Mouse (Mus musculus) embryo, embryonic 10.5 days (tissue): ENCODE results near the gene Dzank1.

ENCODE experiments used
- DNase-seq: peaks from one replicate; pipeline ENCODE4 v3.0.0-alpha.2; 2015; ENCODE audit warnings: low spot score

The Dzank1 gene

DNA sequence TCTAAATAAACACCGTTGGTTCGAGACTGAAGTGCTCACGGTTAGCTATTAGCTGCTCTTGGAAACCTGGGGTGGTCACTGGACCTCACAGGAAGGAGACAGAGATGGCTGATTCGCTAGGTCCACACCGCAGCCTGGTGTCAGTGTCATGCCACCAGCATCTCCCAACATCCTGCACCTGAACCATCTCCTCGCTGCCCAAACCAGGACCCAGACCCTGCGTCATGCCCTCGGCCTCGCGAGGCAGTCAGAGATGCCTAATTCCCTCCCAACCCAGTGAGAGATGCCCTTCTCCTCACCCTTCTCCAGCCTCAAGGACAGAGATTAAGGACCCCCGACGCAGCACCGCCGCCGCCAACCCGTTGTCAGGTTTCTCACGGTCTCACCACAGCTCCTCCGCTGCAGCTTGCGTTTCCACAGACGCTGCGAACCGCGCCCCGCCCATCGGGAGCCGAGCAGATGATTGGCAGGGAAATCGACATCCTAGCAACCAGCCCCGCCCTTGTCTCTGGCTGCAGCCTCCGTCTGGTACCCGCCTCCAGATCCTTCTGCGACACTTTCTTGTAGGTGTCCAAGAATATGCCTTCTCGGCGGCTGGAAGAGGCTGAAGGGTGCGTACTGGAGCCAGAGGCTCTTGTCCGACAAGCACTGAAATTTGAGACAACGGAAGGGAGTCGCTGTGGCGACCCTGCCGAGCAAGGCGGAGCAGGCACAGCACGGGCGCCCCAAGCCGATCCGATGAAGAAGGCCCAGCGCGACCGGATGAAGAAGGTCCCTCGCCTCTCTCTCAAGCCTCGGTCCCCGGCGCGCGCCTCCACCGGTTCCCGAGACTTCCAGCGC lies at the start of gene Dzank1, which contains the start of gene Polr3f:
Gene Dzank1, minus strand, starts transcription at position 434 of the 840 bp plus-strand sequence.
Gene Polr3f, plus strand, starts transcription at position 738 of the 840 bp plus-strand sequence.
- DNase-seq, result peak; percentile 98

DNA sequence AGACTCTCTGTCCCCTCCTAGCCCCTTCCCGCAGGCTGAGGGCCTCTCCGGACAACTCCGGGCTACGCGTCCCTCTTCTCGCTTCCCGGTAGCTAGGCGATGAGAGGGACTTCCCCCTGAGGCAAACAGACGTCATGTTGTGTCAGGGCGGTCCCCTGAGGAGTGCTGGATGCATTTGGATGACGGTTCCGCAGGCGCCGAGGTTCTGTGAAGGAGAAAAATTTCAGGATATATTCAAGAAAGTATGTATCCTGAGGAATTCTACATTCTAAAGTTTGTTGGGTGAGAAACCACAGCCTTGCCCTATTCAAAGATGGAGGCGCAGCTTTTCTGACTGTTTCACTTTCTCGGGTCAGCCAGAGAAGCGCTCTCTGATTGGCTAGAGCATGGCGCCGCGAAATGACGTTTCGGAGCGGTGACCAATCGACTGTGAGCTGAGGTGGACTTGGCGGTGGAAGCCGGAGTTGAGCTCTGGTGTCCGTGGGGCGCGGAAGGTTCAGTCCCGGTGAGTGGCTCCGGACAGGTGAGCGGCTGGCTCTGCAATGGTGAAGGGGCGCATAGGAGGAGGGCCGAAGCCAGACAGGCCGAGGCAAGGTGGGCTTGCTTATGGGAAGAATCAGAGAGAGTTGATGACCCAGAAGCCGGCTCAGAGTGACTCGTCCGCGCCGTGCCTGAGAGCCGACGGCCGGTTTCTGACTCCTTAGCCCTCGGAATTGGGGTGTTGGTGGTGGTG lies 28.8 kb upstream of the Dzank1 start, which contains the start of gene Sec23b:
Gene Sec23b, plus strand, starts transcription at position 410 of the 733 bp plus-strand sequence.
- DNase-seq, result peak; percentile 98

DNA sequence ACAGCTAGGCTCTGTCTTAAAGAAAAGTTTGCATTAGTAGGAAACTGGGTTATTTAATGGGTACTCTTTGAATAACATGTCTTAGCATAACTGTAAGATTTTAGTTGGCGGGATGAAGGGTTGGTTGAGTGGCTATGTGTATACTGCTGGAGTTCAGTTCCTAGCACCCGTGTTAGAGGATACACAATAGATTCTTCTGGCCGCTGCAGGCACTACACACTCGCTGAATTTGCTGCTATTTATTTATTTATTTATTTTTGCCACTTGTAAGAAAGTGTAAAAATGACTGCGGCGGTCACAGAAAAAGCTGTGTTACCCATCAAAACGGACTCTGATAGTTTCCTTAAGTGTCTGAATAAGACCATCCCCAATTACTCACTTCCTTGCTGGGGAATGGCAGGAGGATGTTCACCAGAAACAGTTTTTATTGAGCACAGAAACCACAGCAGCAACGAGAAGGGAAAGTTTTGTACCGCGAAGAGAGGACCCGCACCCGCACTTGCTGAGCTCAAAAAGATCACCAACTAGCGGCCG lies 28.1 kb upstream of the Dzank1 start:
- DNase-seq, result peak; percentile 63

DNA sequence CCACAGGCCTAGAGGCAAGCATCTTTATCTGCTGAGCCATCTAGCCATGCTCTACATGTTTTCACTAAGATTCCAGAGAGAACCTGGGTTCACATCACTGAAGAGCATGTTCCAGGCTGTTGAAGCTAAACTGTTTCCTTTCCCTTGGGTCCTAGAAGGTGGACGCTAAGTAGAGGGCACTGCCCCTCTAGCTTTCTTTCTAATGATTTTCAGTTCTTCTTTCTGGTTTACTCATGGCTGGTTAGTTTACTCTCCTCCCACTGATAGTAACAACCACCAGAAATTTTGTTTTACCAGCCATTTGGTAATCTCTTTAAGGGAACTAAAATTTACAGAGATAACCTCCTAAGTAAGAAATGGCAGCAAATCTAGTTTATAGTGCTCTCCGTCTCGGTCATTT lies 26.7 kb upstream of the Dzank1 start:
- DNase-seq, result no peak

DNA sequence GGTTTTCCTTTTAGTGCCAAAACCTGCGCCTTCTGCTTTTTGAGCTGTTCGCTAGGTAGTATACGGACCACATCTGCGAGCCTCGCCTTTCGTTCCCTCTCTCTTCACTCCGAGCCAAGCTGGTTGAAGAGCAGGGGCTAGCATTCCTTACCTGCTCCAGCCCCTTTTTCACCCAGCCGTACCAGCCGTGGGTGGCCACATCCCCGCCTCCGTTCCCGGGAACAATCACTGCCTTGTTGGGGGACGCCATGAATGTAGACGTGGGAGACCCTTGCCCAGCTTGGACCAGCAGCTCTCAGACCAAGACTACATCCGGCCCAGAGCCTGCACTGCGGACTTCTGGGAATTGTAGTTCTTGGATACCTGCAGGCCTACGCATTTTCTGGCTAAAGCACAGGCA lies 23.3 kb upstream of the Dzank1 start, which contains the start of gene Rbbp9:
Gene Rbbp9, minus strand, starts transcription at position 341 of the 400 bp plus-strand sequence.
- DNase-seq, result peak; percentile 92

DNA sequence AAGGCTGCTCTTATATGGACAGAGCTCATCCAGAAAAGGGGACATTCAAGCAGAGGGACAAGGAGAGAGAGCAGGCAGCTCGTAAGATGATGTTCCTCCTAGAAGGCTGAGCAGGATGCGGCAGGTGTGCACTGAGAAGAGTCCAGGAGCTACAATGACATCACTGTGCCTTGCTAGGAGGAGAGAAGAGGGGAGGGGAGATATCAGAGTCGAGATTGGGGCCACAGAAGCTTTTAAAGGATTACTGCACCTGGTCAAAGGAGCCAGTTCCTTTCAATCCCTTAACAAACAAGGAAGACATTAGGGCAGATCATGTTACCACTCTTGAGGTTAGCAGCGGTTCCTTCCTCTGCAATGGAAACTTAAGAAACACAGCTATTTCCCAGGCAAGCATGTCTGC lies 20.3 kb upstream of the Dzank1 start:
- DNase-seq, result no peak

DNA sequence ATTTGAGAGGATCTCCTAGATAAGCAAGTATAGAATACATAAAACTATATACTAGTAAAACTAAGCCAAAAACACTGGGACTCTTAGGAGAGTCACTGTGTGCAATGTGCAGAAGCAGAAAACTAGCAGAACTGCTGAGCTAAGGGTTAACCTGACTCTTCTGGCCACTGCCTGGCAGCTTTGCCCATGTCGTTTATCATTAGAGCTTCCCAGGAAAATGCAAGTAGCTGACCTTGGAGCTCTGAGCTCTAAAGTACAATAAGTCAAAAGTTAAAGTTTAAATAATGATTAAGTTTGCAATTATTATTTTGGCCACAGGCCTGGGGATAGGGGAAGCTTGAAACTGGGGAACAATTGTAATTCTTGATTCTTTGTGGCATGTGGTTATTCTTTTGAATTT lies 18.3 kb upstream of the Dzank1 start:
- DNase-seq, result no peak

DNA sequence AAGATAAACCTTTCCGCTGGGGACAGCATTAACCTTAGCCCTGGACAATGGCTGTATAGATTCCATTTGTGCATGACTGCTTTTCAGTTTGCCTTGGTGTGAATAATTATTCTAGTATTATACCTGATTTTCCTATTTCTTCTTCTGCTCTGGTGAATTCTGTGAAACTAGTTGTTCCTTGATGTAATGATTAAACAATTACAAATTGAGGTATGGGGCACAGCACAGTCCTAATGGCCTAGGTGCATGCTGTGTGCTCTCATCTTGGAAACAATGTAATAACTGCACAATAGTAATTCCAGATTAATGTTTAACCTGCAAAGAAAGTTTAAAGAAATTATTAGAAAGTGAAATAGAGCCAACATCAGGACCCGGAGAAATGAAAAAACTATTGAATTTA lies 17.8 kb upstream of the Dzank1 start:
- no peak for DNase-seq

DNA sequence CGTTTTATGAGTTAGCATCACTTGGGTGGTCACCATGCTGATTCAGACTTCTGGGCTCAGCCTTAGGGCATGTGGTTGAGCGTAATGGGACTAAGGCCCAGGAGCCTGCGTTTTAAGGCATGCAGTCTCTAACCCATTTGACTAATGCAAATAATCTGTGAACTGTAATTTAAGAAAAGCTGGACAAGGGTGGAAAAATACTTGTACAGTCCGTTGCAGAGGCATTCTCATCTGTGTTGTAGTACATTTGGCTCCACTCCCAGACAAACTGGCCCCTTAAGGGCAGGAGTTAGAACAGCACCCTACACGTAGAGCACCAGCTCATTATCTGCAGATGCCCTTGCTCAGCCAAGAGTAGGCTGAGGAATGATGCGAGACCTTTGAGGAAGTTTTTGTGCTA lies 17.4 kb upstream of the Dzank1 start:
- DNase-seq, result no peak

DNA sequence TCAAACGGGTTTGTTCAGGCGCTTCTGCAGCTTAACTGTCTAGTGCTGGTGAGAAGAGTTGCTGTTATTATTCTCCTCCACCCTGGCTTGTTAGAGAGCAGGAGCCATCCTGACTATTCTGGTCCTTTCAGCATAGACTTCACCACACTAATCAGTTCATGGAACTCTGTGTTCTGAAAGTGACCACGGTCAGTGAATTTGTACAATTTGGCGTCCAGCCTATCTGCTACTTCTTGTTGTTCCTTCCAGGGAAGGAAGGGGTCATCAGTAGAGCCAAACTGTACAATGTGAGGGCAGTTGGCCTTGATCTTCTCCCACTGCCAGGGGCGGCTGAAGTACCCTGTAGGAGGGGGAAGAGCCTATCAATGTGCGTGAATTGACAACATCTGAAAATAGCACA lies 16.5 kb upstream of the Dzank1 start:
- DNase-seq, result no peak

DNA sequence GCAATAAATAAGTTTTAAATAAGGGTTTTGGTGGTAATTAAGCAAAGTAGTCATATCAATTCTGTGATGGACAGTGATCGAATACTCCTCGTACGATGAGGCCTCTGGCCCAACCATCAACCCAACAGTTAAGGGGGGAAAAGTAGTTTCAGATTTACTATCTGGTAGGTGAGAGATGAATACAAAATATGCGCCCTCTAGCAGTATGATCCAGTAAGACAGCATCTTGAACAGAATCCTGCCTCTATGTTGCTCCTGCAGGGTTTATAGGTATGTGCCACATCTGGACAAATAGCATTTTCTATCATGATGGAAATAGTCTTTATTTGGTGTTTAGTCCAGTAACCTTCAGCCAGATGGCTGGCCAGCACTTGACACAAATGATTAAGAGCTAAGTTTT lies 14.0 kb upstream of the Dzank1 start:
- DNase-seq, result peak; percentile 13

DNA sequence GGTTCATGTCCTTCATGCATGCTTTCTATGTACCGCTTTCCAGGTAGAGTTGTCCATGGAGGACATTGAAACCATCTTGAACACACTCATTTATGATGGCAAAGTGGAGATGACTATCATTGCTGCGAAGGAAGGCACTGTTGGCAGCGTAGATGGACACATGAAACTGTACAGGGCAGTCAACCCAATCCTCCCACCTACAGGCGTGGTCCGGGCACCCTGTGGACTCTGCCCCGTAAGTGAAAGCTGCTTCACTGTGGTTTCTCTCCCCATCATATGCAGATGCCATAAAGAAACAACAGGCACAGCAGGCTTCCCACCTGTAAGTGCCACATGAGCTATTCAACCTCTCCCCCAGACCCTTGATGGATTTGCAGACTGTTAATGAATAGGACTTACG lies 9.9 kb upstream of the Dzank1 start:
- no peak for DNase-seq

DNA sequence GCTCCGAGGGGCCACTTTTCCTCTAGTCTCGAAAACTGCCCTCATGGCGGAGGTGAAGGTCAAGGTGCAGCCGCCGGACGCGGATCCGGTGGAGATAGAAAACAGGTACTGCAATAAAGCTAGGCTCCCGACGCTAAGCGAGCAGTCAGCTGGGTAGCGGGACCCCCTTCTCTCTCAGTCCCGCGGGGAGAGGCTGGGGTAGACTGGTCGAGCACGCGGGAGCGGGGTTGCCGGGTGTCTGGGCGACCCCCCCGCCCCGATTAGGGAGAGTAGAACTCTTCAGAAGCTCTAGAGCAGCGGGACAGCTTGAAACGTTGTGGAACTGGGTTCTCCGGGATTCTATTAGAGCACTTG lies 584 bp upstream of the Dzank1 start:
- DNase-seq, result no peak

DNA sequence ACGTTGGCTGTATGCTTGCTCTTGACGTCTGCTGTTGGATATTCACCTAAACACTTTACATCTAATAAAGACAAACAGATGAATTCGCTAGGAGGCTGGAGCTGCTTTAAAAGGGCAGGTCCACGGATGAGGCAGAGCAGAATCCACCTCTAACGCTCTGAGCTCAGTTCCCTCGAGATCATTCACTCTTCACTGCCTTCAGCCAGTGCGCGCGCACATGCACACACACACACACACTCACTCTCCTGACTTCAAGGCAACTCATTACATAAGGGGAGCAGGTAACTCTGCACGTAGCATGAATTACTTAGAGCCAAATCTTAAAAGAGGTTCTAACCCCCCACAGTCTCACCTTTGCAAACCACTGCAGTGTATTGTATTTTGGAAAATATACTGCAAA lies 1.4 kb downstream of the Dzank1 start:
- DNase-seq, result no peak

DNA sequence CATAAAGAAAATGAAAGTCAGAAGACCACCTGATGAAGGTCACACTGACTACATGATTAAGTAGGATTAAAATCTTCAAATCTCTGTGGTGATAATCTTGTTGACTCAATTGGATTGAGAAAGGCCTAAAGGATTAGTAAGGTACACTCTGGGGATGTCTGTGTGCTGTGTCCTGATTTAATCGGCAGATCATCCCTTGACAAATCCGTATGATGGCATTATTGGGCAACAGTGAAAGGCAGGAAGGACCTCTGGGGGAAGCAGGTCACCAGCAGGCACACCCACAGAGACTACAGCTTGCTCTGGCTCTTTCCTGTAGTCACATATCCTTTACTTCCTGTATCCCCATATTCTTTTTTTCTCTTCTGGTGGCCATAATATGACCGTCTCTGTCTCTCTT lies 7.4 kb downstream of the Dzank1 start:
- DNase-seq, result no peak

DNA sequence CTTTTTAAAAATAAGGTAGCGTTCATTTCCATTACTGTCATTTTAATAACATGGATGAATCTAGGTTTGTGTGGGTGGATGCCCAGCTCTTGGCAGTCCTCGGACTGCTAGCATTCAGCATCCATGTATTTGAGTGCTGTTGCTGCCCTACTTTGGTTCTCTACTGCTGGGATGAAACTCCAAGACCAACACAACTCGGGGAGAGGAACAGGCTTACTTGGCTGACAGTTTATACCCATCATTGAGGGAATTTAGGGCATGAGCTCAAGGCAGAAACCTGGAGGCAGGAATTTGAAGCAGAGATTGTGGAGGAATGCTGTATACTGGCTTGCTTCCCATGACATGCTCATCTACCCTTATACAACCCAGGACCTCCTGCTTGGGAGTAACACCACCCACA lies 12.6 kb downstream of the Dzank1 start:
- no peak for DNase-seq

DNA sequence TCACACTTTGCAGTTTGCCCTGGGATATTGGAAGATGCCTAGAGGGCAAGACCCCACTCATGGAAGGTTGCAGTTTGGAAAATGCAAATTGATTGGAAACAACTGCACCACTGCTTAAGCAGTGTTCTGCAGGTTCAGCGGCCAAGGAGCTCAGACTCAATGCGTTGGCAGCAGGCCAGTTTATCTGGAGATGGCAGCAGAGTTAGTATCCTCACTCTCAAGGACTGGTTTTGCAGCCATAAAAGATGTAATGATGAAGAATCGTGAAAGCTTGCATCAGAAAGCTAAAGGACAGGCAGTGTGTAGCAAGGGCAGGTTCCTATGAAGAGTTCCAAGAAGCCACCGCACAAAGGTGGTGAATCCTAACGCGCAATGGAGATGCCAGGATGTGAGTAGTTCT lies 25.1 kb downstream of the Dzank1 start:
- no peak for DNase-seq

DNA sequence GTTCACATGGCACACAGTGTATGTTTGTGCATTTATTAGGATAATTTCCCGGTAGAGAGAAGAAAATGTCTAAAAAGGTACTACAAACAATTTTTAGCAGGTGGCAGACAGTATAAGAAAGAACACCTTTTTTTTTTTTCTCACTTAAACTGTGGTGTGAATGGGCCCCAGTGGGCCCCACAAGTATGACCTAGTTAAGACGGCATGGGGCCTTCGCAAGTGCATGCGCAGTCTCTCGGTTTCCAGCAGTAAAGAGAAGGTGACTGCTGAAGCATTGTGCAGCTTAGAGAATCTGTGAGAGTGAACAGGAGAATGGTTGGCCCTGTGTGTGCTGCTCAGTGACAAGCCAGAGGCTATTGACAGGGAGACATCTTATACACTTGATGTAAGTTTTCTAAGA lies 37.9 kb downstream of the Dzank1 start:
- DNase-seq, result no peak

DNA sequence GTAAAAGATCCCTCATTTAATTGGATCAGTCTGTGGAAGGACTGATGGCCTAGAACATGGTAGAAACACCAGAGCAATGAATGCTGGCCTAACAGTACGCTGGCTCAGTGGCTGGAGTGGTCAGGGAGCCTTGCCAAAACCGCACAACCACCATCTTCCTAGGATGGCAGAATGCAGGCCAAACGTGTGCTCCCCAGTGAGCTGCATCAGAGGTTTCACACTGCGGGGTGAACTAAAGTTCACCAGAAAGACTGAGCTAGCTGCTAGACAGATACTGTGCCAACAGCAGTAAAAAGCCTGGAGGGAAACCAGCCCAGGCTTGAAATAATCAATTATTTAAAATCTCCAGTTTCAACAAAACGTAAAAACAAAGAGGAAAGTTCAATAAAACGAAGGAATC lies 39.7 kb downstream of the Dzank1 start:
- no peak for DNase-seq

DNA sequence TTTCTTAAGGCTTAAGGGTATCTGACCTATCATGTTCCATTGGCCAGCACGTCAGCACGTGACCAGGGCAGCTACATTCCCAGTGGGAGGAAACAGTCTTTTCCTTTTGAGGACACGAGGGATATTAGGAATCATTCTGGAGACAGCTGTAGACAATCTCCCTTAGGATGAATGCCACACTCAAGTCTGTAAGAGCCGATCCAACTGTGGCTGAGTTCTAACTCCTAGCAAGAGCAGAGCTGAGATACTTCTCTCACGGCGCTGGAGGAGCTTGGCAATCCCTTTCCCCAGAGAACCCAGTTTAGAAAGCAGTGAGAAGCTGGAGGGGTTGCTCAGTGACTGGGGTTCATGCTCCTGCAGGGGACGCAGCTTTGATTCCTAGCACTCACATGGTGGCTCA lies 41.8 kb downstream of the Dzank1 start:
- DNase-seq, result no peak

DNA sequence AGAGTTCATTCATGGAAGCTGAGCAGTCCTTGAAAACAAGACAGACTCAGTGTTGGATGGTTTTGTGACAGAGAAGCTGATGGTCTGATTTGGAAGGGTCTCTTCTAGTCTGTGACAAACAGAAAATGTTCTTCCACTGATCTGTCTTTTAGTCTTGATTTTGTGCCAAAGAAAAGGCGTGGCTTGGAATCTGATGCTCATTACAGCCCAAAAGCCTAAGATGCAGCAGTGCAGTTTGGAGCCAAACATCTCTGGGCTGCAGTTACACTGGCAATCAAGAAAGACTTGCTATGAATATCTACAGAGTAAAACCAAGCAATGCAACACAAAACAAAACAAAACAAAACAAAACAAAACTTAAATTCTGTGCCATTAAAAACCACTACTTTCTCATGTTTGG lies 43.1 kb downstream of the Dzank1 start:
- DNase-seq, result no peak

DNA sequence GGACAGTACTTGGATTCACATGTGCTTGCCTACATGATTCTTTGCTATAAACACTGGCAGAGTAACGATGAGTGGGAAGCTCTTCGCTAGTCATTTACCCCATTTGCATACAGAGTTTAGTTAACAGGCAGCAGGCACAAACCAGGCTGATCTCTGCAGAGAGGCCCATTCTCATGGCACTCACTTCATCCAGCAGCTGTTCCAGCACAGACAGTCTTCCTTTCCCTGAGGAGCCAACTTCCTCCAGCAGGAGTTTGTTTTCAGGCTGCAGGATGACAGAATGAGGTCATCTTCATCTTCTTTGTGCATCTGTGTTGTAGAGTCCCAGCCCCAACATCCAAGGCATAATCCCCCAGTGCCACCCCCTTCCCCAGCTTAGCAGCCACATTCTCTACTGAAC lies 47.8 kb downstream of the Dzank1 start:
- no peak for DNase-seq

DNA sequence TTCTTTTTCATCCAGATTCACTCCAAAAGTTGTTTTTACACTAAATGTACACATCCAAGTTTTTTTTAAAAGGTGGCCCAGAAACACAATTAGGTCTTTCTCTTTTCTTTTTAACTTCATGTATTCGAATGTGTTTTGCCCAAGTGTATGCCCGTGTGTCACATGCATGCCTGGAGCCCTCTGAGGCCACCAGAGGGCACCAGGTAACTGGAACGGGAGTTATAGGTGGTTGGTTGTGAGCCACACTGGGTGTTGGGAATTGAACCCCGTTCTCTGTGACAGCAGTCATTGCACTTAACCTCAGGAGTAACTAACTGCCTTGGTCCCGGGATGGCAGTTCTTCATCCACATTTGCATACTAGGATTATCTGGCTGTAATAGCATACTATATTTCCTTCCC lies 60.0 kb downstream of the Dzank1 start:
- DNase-seq, result no peak
